Mouse (Mus musculus) liver, postnatal 0 days (tissue): ENCODE results near the gene Sdhd.

Source experiments
- CTCF ChIP-seq: sonication (generic); IDR thresholded peaks from 2 replicates; pipeline ENCODE4 v1.5.1; 2016; ENCODE audit warnings: antibody characterized with exemption, low read depth
- EP300 ChIP-seq: IDR thresholded peaks from 2 replicates; pipeline ENCODE4 v1.6.1; 2016; ENCODE audit warnings: antibody characterized with exemption, low read depth, mild to moderate bottlenecking

- no peak for TF ChIP-seq CTCF
- TF ChIP-seq EP300: no peak
These were observed 55.6 kb downstream of the Sdhd start for GRCm38 (mm10) chr9:50547859-50548478.
